Comparison of ENCODE assay signal across 8 mouse cellular contexts in genomic region chr2:91962864-91963401, GRCm38 (mm10). TPM values are rescaled to one million over a fixed set of nuclear protein-coding genes. Genes with fewer than 3 reads are reported as not detected.
A peak's percentile ranks its signal among the peaks of the same experiment; 100 is the strongest.
DNase-seq lines count a peak whose midpoint lies in the region; ATAC-seq and TF ChIP-seq lines count a peak whose summit lies in the region.

No protein-coding gene starts in this region.

- TF ChIP-seq POLR2A in ES-Bruce4 (IDR thresholded peaks at IDR 0.05; ENCODE audit: insufficient read depth, low read length) = no peak

- peak overlapping the region; percentile 71 for H3K4me3 ChIP-seq in ES-Bruce4 (ENCODE audit: low read depth, low read length)
- peak overlapping the region; percentile 88 for H3K4me3 ChIP-seq in embryonic facial prominence, embryonic 12.5 days
- peak overlapping the region; percentile 81 for H3K4me3 ChIP-seq in intestine, embryonic 14.5 days (ENCODE audit: low read depth, low read length)

- no peaks in the 10 kb centered on the region for H3K36me3 ChIP-seq in ES-Bruce4 (ENCODE audit: control insufficient read depth, insufficient read depth, low read length, poor library complexity, severe bottlenecking)
- no peaks in the 10 kb centered on the region for H3K36me3 ChIP-seq in embryonic facial prominence, embryonic 12.5 days
- no peaks in the 10 kb centered on the region for H3K36me3 ChIP-seq in intestine, embryonic 14.5 days (ENCODE audit: control insufficient read depth, insufficient read depth, low read length)

- no peak for TF ChIP-seq EP300 in ES-Bruce4 (IDR thresholded peaks at IDR 0.05; ENCODE audit: insufficient read depth, low read depth, low read length)

- peak; percentile 13 for ATAC-seq in embryonic facial prominence, embryonic 12.5 days (ENCODE audit: insufficient number of reproducible peaks, insufficient read depth, low FRiP score, low TSS enrichment)
- ATAC-seq in intestine, embryonic 14.5 days (replicated peaks; ENCODE audit: low FRiP score, low TSS enrichment, low read depth) = no peak; the same call in 1 of the 2 replicates
- ATAC-seq in megakaryocyte-erythroid progenitor cell, adult 5-6 weeks (replicated peaks; ENCODE audit: low FRiP score, low TSS enrichment, poor library complexity, severe bottlenecking) = peak; percentile 11

- H3K9me3 ChIP-seq in ES-Bruce4 (replicated peaks; ENCODE audit: control insufficient read depth, insufficient read depth, low read length, poor library complexity, severe bottlenecking) = no peaks in the 10 kb centered on the region
- no peaks in the 10 kb centered on the region for H3K9me3 ChIP-seq in embryonic facial prominence, embryonic 12.5 days
- no peaks in the 10 kb centered on the region for H3K9me3 ChIP-seq in intestine, embryonic 14.5 days (ENCODE audit: control insufficient read depth, low read length)

- H3K27me3 ChIP-seq in ES-Bruce4 (ENCODE audit: control insufficient read depth, insufficient read depth, low read length, poor library complexity, severe bottlenecking) = no peaks in the 10 kb centered on the region
- H3K27me3 ChIP-seq in embryonic facial prominence, embryonic 12.5 days = 0 out of 2 replicates have a peak, but pooled peaks cover 3% of the 10 kb centered on the region
- no peaks in the 10 kb centered on the region for H3K27me3 ChIP-seq in intestine, embryonic 14.5 days (replicated peaks; ENCODE audit: control insufficient read depth, insufficient read depth, low read length)

- TF ChIP-seq CTCF in ES-Bruce4 (IDR thresholded peaks at IDR 0.05; ENCODE audit: low read depth, low read length) = no peak

- H3K9ac ChIP-seq in ES-Bruce4 (ENCODE audit: low read depth, poor library complexity, severe bottlenecking) = peak overlapping the region; percentile 73
- H3K9ac ChIP-seq in embryonic facial prominence, embryonic 12.5 days = peak overlapping the region; percentile 92
- H3K9ac ChIP-seq in intestine, embryonic 14.5 days (ENCODE audit: low read length) = peak overlapping the region; percentile 88

- peak overlapping the region; percentile 93 for H3K4me2 ChIP-seq in embryonic facial prominence, embryonic 12.5 days (replicated peaks)
- peak overlapping the region; percentile 93 for H3K4me2 ChIP-seq in intestine, embryonic 14.5 days (ENCODE audit: low read length)

- 1% methylated on average over 39 of the region's 39 CpGs for WGBS in embryonic facial prominence, embryonic 12.5 days
- under 1% methylated on average over 39 of the region's 39 CpGs for WGBS in intestine, embryonic 14.5 days

- peak; percentile 56 for DNase-seq in gastrocnemius, postnatal 25 days
- DNase-seq in gastrocnemius, adult 18-20 months (ENCODE audit: low spot score) = no peak
- no peak for DNase-seq in intestine, embryonic 14.5 days (ENCODE audit: low spot score)
- DNase-seq in retina, postnatal 1 day = no peak
- DNase-seq in frontal cortex, postnatal 25 days (ENCODE audit: low spot score in 2 of 2) = no peak

- no peak overlapping the region for H3K27ac ChIP-seq in ES-Bruce4 (ENCODE audit: insufficient read depth, low read length)
- H3K27ac ChIP-seq in embryonic facial prominence, embryonic 12.5 days = peak overlapping the region; percentile 80
- H3K27ac ChIP-seq in intestine, embryonic 14.5 days (ENCODE audit: low read depth) = peak overlapping the region; percentile 71

- H3K4me1 ChIP-seq in ES-Bruce4 (ENCODE audit: control insufficient read depth, insufficient read depth, low read length) = peaks cover 13% of the 10 kb centered on the region
- H3K4me1 ChIP-seq in embryonic facial prominence, embryonic 12.5 days = peaks cover 37% of the 10 kb centered on the region
- H3K4me1 ChIP-seq in intestine, embryonic 14.5 days (replicated peaks; ENCODE audit: control insufficient read depth, insufficient read depth, low read length) = peaks cover 47% of the 10 kb centered on the region

RNA-seq across cellular contexts. Expression of gene Dgkz, which starts 12.7 kb away (rescaled TPM):
- total RNA-seq in gastrocnemius, postnatal 25 days (2021) = 10 to 100 TPM; 32.3 to 34.8 TPM
- total RNA-seq in gastrocnemius, adult 18-20 months (2021) = 10 to 100 TPM; 29.0 to 32.7 TPM
- 28.1 and 29.6 TPM in 2 replicates for polyA plus RNA-seq in ES-Bruce4 (2011; ENCODE audit: insufficient read depth, insufficient read length, low read depth, missing spikeins)
- polyA plus RNA-seq in embryonic facial prominence, embryonic 12.5 days (2016; fragmentation: Nextera tagmentation; extraction: Ambion mirVana) = 39.1 and 40.8 TPM in 2 replicates
- polyA plus RNA-seq in intestine, embryonic 14.5 days (2014; fragmentation: Nextera tagmentation; extraction: Ambion mirVana) = 71.9 and 75.6 TPM in 2 replicates
- 172 and 204 TPM in 2 replicates for total RNA-seq in megakaryocyte-erythroid progenitor cell, adult 5-6 weeks (2014; fragmentation: Nextera tagmentation)
- total RNA-seq in megakaryocyte-erythroid progenitor cell, adult 5-6 weeks (2017) = 44.4 and 60.2 TPM in 2 replicates

RNA-seq across cellular contexts. Expression of gene Gm9821, which starts 17.4 kb away (rescaled TPM):
- total RNA-seq in gastrocnemius, postnatal 25 days (2021) = not detected
- total RNA-seq in gastrocnemius, adult 18-20 months (2021) = not detected
- not detected in 2 replicates for polyA plus RNA-seq in ES-Bruce4 (2011; ENCODE audit: insufficient read depth, insufficient read length, low read depth, missing spikeins)
- polyA plus RNA-seq in embryonic facial prominence, embryonic 12.5 days (2016; fragmentation: Nextera tagmentation; extraction: Ambion mirVana) = 0.36 and 0.73 TPM in 2 replicates
- 0.74 and 0.88 TPM in 2 replicates for polyA plus RNA-seq in intestine, embryonic 14.5 days (2014; fragmentation: Nextera tagmentation; extraction: Ambion mirVana)
- total RNA-seq in megakaryocyte-erythroid progenitor cell, adult 5-6 weeks (2014; fragmentation: Nextera tagmentation) = not detected in 2 replicates
- 0.33 and 1.5 TPM in 2 replicates for total RNA-seq in megakaryocyte-erythroid progenitor cell, adult 5-6 weeks (2017)

RNA-seq across cellular contexts. Expression of gene Mdk, which starts 30.8 kb away (rescaled TPM):
- total RNA-seq in gastrocnemius, postnatal 25 days (2021) = 1 to 10 TPM; 3.3 to 3.4 TPM
- 1 to 10 TPM in 1 of 2 experiments, under 1 TPM in 1; 0.82 to 1.7 TPM for total RNA-seq in gastrocnemius, adult 18-20 months (2021)
- polyA plus RNA-seq in ES-Bruce4 (2011; ENCODE audit: insufficient read depth, insufficient read length, low read depth, missing spikeins) = 156 and 167 TPM in 2 replicates
- polyA plus RNA-seq in embryonic facial prominence, embryonic 12.5 days (2016; fragmentation: Nextera tagmentation; extraction: Ambion mirVana) = 1,900 and 1,964 TPM in 2 replicates
- polyA plus RNA-seq in intestine, embryonic 14.5 days (2014; fragmentation: Nextera tagmentation; extraction: Ambion mirVana) = 973 and 1,126 TPM in 2 replicates
- 2.1 TPM in 1 of 2 replicates, not detected in the other for total RNA-seq in megakaryocyte-erythroid progenitor cell, adult 5-6 weeks (2014; fragmentation: Nextera tagmentation)
- total RNA-seq in megakaryocyte-erythroid progenitor cell, adult 5-6 weeks (2017) = 0.75 TPM in 1 of 2 replicates, not detected in the other

RNA-seq across cellular contexts. Expression of gene Chrm4, which starts 35.9 kb away (rescaled TPM):
- total RNA-seq in gastrocnemius, postnatal 25 days (2021) = not detected
- not detected for total RNA-seq in gastrocnemius, adult 18-20 months (2021)
- polyA plus RNA-seq in ES-Bruce4 (2011; ENCODE audit: insufficient read depth, insufficient read length, low read depth, missing spikeins) = 0.78 and 0.97 TPM in 2 replicates
- polyA plus RNA-seq in embryonic facial prominence, embryonic 12.5 days (2016; fragmentation: Nextera tagmentation; extraction: Ambion mirVana) = 0.65 and 1.2 TPM in 2 replicates
- 0.16 TPM in 1 of 2 replicates, not detected in the other for polyA plus RNA-seq in intestine, embryonic 14.5 days (2014; fragmentation: Nextera tagmentation; extraction: Ambion mirVana)
- 0.94 TPM in 1 of 2 replicates, not detected in the other for total RNA-seq in megakaryocyte-erythroid progenitor cell, adult 5-6 weeks (2014; fragmentation: Nextera tagmentation)
- total RNA-seq in megakaryocyte-erythroid progenitor cell, adult 5-6 weeks (2017) = not detected in 2 replicates
